ENCODE assay signal across 11 mouse cellular contexts in genomic region chr8:92772826-92773225, GRCm38 (mm10). TPM values are rescaled to one million over a fixed set of nuclear protein-coding genes. Genes with fewer than 3 reads are reported as not detected.
DNase-seq lines count a peak whose midpoint lies in the region; ATAC-seq and TF ChIP-seq lines count a peak whose summit lies in the region.
"Had no signal": no experiment of that assay in that cellular context is flagged by ENCODE, and none has a peak within 500 bp of the region (broad histone marks: within the 10 kb centered on the region; RNA-seq: fewer than 3 reads in every experiment).

No protein-coding gene starts in this region.

- no peak overlapping the region for H3K27ac ChIP-seq in gastrocnemius, adult 2 months
- no peak overlapping the region for H3K27ac ChIP-seq in left cerebral cortex, adult 2 months
- no peak overlapping the region for H3K27ac ChIP-seq in cerebellum, adult 2 months (ENCODE audit: insufficient read depth, low read length)
- H3K27ac ChIP-seq: hindbrain, embryonic 10.5 days had no signal

- DNase-seq in gastrocnemius, adult 2 months, result no peak
- no peak for DNase-seq in gastrocnemius, postnatal 25 days
- DNase-seq in left cerebral cortex, adult 2 months (ENCODE audit: extremely low spot score in 1 of 2, low spot score in 2 of 2), result no peak
- DNase-seq in left cerebral cortex, postnatal 10 days (ENCODE audit: extremely low spot score in 1 of 2, low spot score in 2 of 2), result no peak
- no peak for DNase-seq in cerebellum, adult 2 months
- DNase-seq: right cerebral cortex, adult 18-20 months had no signal

- intact Hi-C loops in gastrocnemius, adult 2 months (cut with DNase I), result no loop called here
- intact Hi-C loops in left cerebral cortex, adult 2 months (cut with DNase I), result no loop called here
- intact Hi-C loops in left cerebral cortex, postnatal 10 days (cut with DNase I), result no loop called here

- H3K4me2 ChIP-seq in myocyte (ENCODE audit: low read depth), result peak overlapping the region; percentile 53

- H3K27me3 ChIP-seq in myocyte (ENCODE audit: control insufficient read depth, insufficient read depth, insufficient read length), result no peaks in the 10 kb centered on the region
- no peaks in the 10 kb centered on the region for H3K27me3 ChIP-seq in cerebellum, adult 2 months (ENCODE audit: control insufficient read depth, insufficient read depth, low read length)

- TF ChIP-seq POLR2A in myocyte (IDR thresholded peaks at IDR 0.05; ENCODE audit: insufficient read length, low read depth), result no peak
- no peak for TF ChIP-seq POLR2A in cerebellum, adult 2 months (IDR thresholded peaks at IDR 0.05; ENCODE audit: borderline replicate concordance, insufficient read depth, low read length)

- TF ChIP-seq CTCF in gastrocnemius, adult 2 months (IDR thresholded peaks at IDR 0.05), result no peak
- TF ChIP-seq CTCF in left cerebral cortex, adult 2 months (IDR thresholded peaks at IDR 0.05), result peak; percentile 2; the same call in 1 of the 2 replicates
- TF ChIP-seq CTCF in cerebellum, adult 2 months (IDR thresholded peaks at IDR 0.05; ENCODE audit: borderline replicate concordance, insufficient read depth, low read depth, low read length), result no peak

- no peaks in the 10 kb centered on the region for H3K79me2 ChIP-seq in myocyte (ENCODE audit: control insufficient read depth, insufficient read depth)

- peak overlapping the region; percentile 63 for H3K4me3 ChIP-seq in gastrocnemius, adult 2 months
- no peak overlapping the region for H3K4me3 ChIP-seq in left cerebral cortex, adult 2 months
- H3K4me3 ChIP-seq in myocyte, result no peak overlapping the region
- H3K4me3 ChIP-seq in cerebellum, adult 2 months (replicated peaks; ENCODE audit: insufficient read depth, low read depth, low read length), result no peak overlapping the region
- H3K4me3 ChIP-seq: hindbrain, embryonic 10.5 days had no signal

- H3K4me1 ChIP-seq in cerebellum, adult 2 months (ENCODE audit: control insufficient read depth, insufficient read depth, low read length), result no peaks in the 10 kb centered on the region

- ATAC-seq in common myeloid progenitor, adult 5-6 weeks (replicated peaks; ENCODE audit: low read depth, poor library complexity, severe bottlenecking), result peak; percentile 12; the same call in 1 of the 2 replicates
- no peak for ATAC-seq in erythroblast, adult 5-6 weeks (replicated peaks; ENCODE audit: low FRiP score, poor library complexity, severe bottlenecking)
- ATAC-seq: Patski had no signal

- H3ac ChIP-seq in myocyte (ENCODE audit: control insufficient read depth, insufficient read length), result no peak overlapping the region

- 83% methylated on average over 10 of the region's 10 CpGs for WGBS in cerebellum, adult 2 months

- no peaks in the 10 kb centered on the region for H3K36me3 ChIP-seq in myocyte (ENCODE audit: control insufficient read depth, insufficient read depth)
- H3K36me3 ChIP-seq: hindbrain, embryonic 10.5 days had no signal

TF ChIP-seq in myocyte, 11 proteins besides CTCF, POLR2A, EP300 and RAD21:
- TF ChIP-seq USF1 (IDR thresholded peaks at IDR 0.05; ENCODE audit: low read depth), result no peak
- TF ChIP-seq MYOG (IDR thresholded peaks at IDR 0.05; ENCODE audit: control insufficient read depth in 1 of 3, insufficient read depth in 1 of 3, insufficient read length in 2 of 3, low read depth in 2 of 3), result no peak
- TF ChIP-seq TCF12 (IDR thresholded peaks at IDR 0.05; ENCODE audit: insufficient read depth, poor library complexity, severe bottlenecking), result no peak
- TF ChIP-seq SRF (IDR thresholded peaks at IDR 0.05; ENCODE audit: control insufficient read depth, insufficient read length, low read depth), result no peak
- TF ChIP-seq E2F4 (IDR thresholded peaks at IDR 0.05; ENCODE audit: insufficient read depth), result no peak
- no peak for TF ChIP-seq POLR2AphosphoS2 (IDR thresholded peaks at IDR 0.05; ENCODE audit: insufficient read length, low read depth)
- no peak for TF ChIP-seq REST (IDR thresholded peaks at IDR 0.05; ENCODE audit: insufficient read depth, insufficient read length)
- TF ChIP-seq MYOD1 (IDR thresholded peaks at IDR 0.05; ENCODE audit: control insufficient read depth in 1 of 3, insufficient read length in 2 of 3, low read depth in 2 of 3), result no peak
- TF ChIP-seq TCF3 (IDR thresholded peaks at IDR 0.05; ENCODE audit: insufficient read length, low read depth), result no peak
- TF ChIP-seq MAX (IDR thresholded peaks at IDR 0.05; ENCODE audit: low read depth), result no peak
- no peak for TF ChIP-seq CEBPB (IDR thresholded peaks at IDR 0.05; ENCODE audit: insufficient read depth, poor library complexity, severe bottlenecking)
TF ChIP-seq in myocyte: peak in this region for 0.

RNA-seq across cellular contexts. Expression of gene Mmp2, which starts 54.3 kb away (rescaled TPM):
- total RNA-seq in gastrocnemius, adult 2 months (2021), result 10 to 100 TPM; 35.5 to 75.4 TPM
- total RNA-seq in gastrocnemius, postnatal 25 days (2021), result 10 to 100 TPM; 58.4 to 66.3 TPM
- 1 to 10 TPM; 1.9 to 2.1 TPM for total RNA-seq in left cerebral cortex, adult 2 months (2021)
- 1 to 10 TPM; 6.1 to 6.6 TPM for total RNA-seq in left cerebral cortex, postnatal 10 days (2021)
- total RNA-seq in common myeloid progenitor, adult 5-6 weeks (2017), result 2.3 and 4.9 TPM in 2 replicates
- polyA plus RNA-seq in myocyte (2012; fragmentation: generic; extraction: Trizol), result 78.8 TPM
- 2.8 TPM in 2 replicates for polyA plus RNA-seq in cerebellum, adult 2 months (2012; rRNA removed)
- not detected in 2 replicates for total RNA-seq in erythroblast, adult 5-6 weeks (2015; ENCODE audit: low replicate concordance)
- total RNA-seq in erythroblast, adult 5-6 weeks (2017; ENCODE audit: low replicate concordance), result 1.1 TPM in 1 of 2 replicates, not detected in the other
